Mouse (Mus musculus) megakaryocyte progenitor cell, adult 5-6 weeks (primary cell): ENCODE measurements around the gene Crebrf. TPM values are rescaled to one million over a fixed set of nuclear protein-coding genes. Genes with fewer than 3 reads are reported as not detected.

ENCODE experiments used
- ATAC-seq: replicated peaks from 2 replicates; pipeline ENCODE4 v1.8.0; 2016; ENCODE audit warnings: mild to moderate bottlenecking, moderate TSS enrichment, inconsistent platforms; ENCODE audit not compliant: poor library complexity
- total RNA-seq, 2 experiments: library from RNA; stranded (forward) in 1 of 2; stranded (reverse) in 1 of 2; fragments of 157-497, 149-512 nt in 1 of 2; fragments of 200-1000 nt in 1 of 2; gene quantifications; 2 replicates each; pipeline versions ENCODE4 v1.2.3 to v1.2.4; 2015 to 2017

Crebrf gene
- total RNA-seq, 2 experiments from 2014 or later = 13.5 to 18.0 TPM

- no peak for ATAC-seq
These were observed 60.8 kb downstream of the Crebrf start for GRCm38 (mm10) chr17:26776211-26776610.

DNA sequence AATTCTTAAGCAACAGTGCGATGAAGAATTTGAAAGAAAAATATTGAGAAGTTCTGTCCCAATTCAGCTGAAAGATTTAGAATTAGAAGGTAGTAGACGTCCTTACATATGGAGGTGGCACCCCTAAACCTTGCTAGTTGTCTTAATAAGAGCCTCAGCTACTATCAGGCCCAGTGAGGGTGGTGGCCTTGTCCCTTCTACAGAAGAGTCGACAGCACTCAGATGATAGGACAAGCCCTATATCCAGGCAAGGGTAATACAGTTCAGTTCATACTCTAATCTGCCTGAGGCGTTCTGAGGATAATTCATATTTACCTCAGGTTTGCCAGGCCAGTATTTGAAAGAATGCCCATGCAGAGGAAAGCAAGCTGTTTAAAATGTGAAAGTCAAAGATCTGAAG, 62.6 kb downstream of the Crebrf start:
- no peak for ATAC-seq

DNA sequence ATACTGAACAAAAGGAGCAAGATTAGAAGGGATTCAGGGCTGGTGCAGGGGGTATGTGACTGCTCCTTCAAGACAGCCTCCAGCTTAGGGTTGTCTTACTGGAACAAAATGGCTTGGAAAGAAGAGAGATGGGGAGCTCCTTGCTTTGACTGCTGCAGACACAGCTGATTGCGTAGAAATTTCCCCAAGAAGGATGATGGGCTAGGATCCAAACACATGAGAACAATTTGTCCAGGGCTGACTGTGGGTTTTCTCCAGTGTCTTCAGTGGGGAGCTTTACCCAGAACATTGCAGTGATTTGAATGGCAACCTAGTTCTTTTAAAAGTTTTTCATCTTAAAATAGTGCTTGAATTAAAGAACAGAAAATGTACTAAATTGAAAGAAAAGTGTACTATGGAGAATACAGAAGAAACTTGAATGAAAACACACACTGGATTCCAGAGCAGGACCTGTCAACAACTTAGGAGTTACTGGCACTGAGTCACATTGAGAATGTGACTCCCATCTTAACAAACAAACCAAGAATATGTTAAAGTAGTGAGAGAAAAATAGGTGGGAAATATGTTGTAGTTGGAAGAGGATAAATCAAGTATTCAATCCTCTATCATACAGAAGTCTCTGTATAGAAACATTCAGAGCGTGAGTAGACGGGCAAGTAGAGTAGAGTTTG, 63.1 kb downstream of the Crebrf start:
- ATAC-seq = no peak

- no peak for ATAC-seq
These were observed 64.0 kb downstream of the Crebrf start for GRCm38 (mm10) chr17:26779471-26779870.

- ATAC-seq = peak; percentile 78
These were observed 65.5 kb downstream of the Crebrf start, which contains the start of gene Bnip1 for GRCm38 (mm10) chr17:26780750-26781571. TSS of gene Bnip1 (plus strand) at chr17:26781066.

GRCm38 (mm10) chr17:26781610-26782043, 66.2 kb downstream of the Crebrf start:
- no peak for ATAC-seq

DNA sequence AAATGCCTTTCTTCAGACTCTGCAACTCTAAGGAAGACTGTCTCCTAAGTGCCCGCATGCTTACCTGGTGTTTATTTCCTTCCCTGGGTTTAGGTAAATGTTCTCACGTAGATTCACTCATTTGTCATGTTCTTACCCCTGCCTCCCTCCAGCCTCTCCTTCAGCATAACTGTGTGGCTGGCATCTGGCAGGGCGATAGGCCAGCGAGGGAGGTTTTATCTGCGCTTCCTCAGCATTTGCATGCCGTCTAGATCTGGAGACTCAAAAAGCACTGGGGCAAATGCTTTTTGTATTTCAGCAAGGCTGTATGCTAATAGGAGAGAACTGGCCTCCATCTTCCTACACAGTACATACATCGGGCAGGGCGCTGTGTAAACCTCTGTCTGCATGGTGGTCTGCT, 69.1 kb downstream of the Crebrf start:
- ATAC-seq = peak; percentile 74

DNA sequence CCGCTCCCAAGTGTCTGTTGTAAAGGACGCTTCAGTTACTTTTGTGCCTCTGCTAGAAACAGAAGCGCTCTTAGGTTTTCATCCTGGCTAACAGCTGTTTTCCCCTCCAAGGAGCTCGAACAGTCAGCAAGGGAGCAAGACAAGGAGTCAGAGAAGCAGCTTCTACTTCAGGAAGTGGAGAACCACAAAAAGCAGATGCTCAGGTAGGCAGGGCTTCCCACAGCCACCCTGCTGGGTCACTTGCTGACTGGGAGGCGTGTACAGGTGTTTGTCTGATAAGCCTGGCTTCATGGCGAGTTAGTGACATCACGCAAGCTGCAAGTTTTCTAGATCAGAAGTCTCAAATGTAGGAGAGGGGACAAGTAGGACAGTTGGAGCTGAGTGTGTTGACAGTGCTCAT, 71.1 kb downstream of the Crebrf start:
- no peak for ATAC-seq

GRCm38 (mm10) chr17:26788986-26789385, 73.5 kb downstream of the Crebrf start:
- no peak for ATAC-seq

GRCm38 (mm10) chr17:26789460-26790268, 74.2 kb downstream of the Crebrf start:
- no peak for ATAC-seq

- no peak for ATAC-seq
These were observed 75.1 kb downstream of the Crebrf start for GRCm38 (mm10) chr17:26790269-26791214.

DNA sequence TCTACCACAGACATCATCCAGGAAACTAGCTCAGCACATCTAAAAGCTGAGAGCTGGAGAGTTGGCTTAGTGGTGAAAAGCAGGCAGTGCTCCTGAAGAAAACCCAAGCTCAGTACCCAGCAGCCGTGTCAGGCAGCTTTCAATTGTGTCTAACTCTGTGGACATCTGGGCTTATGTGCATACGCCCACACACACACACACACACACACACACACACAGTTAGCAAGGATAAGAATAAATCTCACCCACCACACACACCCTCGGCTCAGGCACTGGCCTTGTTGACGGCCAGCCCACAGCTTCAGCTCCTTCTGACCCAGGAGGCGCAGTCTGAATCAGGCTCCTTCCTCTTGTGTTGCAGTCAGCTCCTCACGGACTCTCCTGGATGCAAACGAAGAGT, 76.1 kb downstream of the Crebrf start:
- ATAC-seq = no peak

DNA sequence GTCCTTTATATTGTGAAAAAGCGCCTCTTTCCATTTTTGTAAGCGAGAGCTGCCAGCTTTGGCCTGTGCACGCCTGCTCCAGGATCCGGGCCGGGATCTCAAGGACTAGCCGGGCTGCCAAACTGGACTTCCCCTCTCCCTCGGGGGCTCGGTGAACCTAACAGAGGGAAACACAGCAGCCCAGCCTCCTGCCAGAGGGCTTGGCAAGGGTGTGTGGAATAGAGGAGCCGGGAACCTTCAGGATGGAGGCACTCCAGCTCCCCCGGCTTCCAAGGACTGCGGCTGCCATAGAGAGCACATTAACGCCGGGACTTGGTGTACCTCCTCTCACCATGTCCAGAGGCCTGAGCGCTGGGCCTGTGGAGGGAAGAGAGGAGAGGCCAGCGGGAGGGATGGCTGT, 76.6 kb downstream of the Crebrf start:
- no peak for ATAC-seq

- no peak for ATAC-seq
These were observed 77.8 kb downstream of the Crebrf start for GRCm38 (mm10) chr17:26793068-26793765.

- ATAC-seq = peak; percentile 87
These were observed 79.3 kb downstream of the Crebrf start for GRCm38 (mm10) chr17:26794744-26795143.

DNA sequence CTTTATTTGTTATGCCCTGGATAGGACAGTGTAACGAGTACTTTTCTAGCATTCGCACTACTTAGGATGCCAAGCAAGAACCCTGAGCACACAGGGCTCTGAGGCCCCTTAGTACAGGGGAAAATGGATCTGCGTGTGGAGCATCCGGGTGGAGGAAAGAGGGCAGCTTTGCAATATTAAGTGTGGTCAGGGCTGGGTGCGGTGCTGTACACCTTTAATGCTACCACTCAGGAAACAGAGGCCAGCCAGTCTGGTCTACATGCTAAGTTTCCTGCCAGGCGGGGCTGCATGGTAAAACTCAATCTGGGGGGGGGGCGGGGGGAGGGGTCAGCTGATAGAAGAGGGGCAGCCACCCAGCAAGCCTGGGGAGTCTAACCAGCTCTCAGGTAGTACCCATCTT, 79.9 kb downstream of the Crebrf start:
- no peak for ATAC-seq

DNA sequence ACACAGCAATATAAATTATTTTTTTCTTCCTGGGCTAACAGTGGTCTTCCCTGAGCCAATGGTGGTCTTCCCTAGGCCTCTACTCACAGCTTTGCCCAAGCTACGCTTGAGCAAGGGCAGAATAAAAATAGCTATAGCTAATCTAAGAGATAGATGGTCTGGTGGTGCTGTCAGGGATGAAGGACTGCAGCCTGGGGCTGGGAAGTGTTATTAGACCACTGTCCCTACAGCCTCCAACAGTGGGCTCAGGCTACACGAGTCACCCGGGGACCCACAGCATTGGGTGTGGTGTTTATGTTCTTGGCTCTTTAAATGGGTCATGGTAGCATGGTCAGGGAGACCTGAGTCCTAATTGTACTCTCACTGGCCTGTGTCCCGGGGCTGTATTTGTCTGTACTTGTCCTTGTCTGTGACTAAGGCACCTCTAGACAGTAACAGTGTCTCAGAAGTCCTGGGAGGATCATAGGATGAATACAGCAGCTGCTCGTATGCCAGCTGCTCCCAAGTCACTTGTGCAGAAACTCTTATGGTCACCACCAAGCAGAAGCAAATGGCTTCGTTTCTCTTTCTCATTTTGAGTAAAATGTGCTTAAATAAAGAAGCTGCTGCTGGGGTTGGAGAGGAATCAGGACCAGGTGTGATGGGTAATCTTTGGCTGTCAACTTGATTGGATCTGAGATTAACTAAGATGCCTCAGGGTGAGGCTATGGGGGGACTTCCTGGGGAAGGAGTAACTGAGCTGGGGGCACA, 82.1 kb downstream of the Crebrf start:
- no peak for ATAC-seq

- ATAC-seq = no peak
These were observed 87.4 kb downstream of the Crebrf start for GRCm38 (mm10) chr17:26802886-26803285.

DNA sequence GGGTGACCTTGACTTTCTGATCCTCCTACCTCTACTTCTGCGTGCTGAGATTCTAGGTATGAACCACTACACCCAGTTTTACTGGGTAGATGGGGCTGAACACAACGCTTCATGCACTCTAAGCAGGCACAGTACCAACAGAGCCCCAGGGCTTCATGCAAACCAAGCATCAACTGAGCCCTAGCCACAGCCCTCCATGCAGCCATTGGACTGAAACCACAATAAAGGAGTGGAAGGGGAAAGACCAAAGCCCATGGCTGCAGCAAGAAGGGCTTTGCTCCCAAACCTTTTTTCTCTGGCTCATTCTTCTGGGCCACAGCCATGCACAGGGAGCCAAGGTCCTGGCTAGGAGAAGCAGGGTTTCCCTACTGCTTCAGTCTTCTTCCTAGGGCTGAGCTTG, 97.2 kb downstream of the Crebrf start:
- ATAC-seq = no peak
